Mouse (Mus musculus) stomach, postnatal 0 days (tissue): ENCODE measurements around the gene Glmp.

Experiments
- CTCF ChIP-seq: IDR thresholded peaks from 2 replicates; pipeline ENCODE4 v1.5.1; 2016; ENCODE audit warnings: antibody characterized with exemption, low read depth, mild to moderate bottlenecking, moderate library complexity
- EP300 ChIP-seq: optimal IDR thresholded peaks from 2 replicates; pipeline ENCODE3; 2016; ENCODE audit warnings: antibody characterized with exemption

DNA sequence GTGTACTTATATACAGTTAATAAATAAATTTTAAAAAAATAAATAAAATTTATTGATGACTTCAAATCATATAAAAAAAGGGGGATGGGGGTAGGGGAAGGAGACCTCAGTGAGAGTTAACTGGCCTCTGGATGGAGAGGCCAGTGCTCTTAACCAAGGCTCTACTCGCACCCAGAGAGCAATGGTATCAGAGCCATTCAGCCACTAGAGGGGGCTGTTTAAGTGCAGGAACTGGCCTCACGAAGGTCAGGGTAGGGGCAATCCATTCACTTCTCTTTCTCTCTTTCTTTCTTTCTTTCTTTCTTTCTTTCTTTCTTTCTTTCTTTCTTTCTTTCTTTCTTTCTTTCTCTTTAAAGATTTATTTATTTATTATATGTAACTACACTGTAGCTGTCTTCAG, 6.5 kb downstream of the Glmp start:
- TF ChIP-seq CTCF (peak; percentile 74), EP300 (no peak)
